Mouse (Mus musculus): ENCODE results near the gene Dock6. TPM values are rescaled to one million over a fixed set of nuclear protein-coding genes. Genes with fewer than 3 reads are reported as not detected.
"Not testable (repeated sequence)": the region's sequence is repeated elsewhere in the genome, so short reads cannot be mapped to it uniquely, and the experiment has no call there.

The Dock6 gene
- total RNA-seq, 4 experiments from 2014 or later = 12.7 to 23.0 (median 19.2) TPM

DNA sequence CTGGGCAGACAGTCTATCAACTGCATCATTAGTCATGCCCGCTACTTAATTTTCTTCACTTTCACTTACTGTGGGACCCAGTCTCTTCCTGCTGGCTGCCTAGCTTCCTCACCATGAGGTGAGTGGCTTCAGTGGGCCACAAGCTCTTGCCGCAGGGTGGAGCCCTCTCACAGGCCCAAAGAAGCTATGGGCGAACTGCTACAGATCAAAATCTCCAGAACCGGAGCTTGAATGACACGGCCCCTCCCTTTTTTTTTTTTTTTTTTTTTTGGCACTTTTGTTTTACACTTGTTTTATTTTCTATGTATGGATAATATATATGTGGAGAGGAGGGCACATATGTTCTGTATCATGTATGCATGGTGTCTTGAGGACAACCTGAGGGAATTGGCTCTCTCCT, 41.3 kb downstream of the Dock6 start:
- no peak for DNase-seq (ENCODE audit: low spot score in 2 of 2)

DNA sequence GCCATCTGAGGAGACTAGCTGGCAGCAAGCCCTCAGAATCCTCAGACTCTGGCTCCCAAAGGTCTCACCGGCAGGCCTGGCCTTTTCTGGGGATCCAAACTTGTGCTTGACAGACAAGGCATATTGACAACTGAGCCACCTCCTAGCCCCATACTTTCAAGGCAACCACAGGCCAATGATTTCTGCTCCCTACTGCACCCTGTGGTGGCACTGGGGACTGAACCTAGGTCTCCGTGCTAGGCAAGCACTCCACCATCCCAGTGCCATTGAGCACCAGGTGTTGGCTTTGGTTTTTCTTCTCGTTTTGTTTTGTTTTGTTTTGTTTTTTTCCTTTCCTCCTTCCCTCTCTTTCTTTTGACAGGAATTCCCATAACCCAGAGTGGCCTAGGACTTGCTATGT, 43.9 kb downstream of the Dock6 start:
- DNase-seq (ENCODE audit: low spot score in 2 of 2) = no peak

DNA sequence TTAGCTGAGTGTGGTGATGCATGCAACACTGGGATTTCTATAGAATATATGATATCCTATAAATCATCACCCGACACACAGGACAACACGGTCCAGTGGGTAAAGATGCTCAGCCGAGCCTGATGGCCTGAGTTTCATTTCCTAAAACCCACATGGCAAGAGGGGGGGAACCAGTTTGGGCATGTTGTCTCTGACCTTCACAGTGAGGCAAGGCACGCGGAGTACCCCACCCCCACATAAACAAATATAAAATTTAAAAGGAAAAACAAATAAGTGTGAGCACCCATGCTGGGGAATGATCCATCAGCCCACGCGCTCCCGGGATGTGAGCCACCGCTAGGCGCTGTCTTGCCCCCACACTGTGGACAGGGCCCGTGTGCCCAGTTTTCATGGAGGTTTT, 45.5 kb downstream of the Dock6 start:
- no peak for DNase-seq (ENCODE audit: low spot score in 2 of 2)

DNA sequence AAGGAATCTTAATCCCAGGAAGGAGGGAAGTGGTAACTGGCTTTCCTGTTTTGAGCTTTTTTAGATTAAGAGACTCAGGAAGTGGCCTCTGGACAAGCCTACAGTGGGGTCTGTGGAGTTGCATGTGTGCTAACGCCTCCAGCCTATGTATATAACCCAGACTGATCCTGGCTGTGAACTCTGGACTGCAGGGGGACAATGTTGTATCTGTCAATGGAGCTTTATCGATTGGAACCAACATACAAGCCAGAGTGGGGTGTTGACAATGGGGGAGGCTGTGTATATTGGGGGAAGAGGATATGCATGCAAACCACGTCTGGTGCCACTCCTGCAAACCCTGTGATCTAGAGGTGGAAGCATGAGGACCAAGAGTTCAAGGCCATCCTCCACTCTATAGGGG, 46.1 kb downstream of the Dock6 start:
- no peak for DNase-seq (ENCODE audit: low spot score in 2 of 2)

DNA sequence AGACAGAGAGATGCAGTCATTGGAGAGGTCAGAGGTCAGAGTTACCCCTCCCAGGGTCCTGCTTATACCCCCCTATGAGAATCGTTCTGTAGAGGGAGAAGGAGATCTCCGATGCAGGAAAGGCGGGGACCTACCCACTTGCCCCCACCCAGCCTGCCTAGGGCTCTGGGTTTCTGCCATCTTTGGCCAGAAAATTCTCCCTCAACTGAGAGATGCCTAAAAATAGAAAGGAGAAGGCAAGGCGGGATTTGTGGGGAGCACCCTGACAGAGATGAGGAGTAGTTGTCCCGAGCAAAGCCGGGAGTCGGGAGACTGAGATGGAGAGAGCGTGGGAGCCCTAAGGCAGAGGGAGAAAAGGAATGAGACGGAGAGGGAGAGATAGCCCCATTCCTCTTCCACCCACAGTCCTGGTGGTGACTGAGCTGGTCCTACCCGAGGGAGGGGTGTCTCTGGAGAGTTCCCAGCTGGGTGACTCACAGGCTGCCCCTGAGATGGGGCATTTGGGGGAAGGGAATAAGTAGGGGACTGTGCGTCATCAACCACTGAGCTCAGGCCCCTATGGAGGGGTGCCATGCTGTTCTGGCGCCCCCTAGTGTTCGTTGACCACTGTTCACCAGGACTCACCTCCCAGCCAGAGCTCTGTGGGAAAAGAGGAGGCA, 48.3 kb downstream of the Dock6 start:
- peak; percentile 71 to 81 for DNase-seq (ENCODE audit: low spot score in 2 of 2)

DNA sequence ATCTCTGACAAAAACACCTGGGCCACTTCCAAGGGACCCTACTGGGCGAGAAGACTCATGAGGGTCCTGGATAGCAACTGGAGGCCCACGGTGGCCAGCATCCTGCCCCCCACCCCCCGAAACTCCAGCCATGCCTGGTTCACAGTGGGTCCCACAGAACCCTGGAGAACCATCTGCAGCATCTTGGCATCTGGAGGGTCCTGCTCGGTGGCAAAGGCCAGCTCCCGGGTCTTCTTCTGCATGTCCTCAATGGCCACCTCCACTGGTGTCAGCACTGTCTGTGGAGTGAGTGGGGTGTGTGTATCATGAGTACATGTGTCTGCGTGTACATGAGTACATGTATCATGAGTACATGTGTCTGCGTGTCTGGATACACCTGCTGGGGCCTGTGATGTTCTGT, 50.8 kb downstream of the Dock6 start:
- no peak for DNase-seq (ENCODE audit: low spot score in 2 of 2)

DNA sequence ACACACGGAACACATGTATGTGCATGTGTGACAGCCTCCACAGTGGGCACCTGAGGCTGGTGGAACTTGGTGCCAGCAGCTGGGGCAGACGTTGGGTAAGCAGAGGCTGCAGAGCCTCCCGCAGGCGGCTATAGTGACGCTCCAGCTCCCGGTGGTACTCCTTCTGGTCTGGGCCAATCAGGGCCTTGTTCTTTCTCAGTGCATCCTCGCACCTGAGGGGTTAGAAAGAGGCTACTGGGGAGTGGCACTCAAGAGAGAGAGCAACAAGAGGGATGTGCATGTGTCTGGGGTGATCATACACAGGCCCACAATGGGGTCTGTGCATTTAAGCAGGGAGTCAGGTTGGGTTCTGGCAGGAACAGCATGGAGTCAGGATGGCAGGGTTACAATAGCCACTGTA, 51.3 kb downstream of the Dock6 start:
- DNase-seq (ENCODE audit: low spot score in 2 of 2) = no peak

DNA sequence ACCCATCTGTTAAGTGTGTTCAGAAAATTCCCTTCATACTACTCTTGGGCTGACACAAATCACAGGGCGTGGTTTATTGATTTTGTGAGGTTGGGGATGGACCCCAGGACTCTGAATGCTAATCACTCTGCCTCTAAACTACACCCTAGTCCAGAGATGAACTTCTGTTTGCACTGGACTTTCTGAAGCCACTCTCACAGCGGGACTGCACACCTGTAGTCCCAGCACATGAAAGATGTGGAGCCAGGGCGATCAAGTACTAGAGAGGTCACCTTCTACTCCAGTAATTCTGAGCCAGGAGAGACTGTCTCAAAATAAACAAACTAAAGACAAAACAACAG, 53.5 kb downstream of the Dock6 start:
- DNase-seq (ENCODE audit: low spot score in 2 of 2) = no peak

DNA sequence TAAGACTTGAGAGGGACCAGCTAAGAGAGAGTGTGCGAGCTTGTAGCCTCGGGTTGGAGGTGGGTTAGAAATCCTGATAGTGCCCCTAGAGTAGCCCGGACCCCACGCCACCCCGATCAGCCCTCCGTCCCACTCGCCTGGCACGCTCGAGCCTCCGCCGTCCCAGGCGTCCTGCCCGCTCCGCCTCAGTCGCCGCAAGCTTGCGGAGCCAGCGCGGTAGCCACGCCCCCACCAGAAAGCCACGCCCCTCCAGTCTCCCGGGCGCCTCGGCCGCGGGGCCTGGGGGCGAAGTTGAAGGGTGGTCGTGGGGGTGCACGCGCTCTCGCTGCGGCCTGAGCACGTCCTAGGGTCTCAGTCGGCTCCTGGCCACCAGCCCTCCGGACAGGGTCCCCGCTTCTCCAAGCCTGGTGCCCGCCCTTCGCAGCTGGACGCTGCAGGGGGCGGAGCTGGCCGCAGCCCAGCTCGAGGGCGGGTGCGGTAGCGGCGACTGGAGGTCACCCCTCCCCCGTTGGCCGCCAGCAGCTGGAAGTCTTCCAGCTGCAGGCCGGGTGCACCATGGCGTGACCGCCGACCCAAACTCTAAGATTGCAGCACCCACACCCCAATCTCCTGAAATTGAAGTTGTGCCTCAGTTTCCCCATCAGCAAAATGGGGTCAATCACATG, 54.0 kb downstream of the Dock6 start, which contains the start of gene Kank2:
Gene Kank2 (minus strand): TSS at position 400 of the 665 bp plus-strand sequence.
- peak in 1 of 2 experiments; percentile 64 for DNase-seq (ENCODE audit: low spot score in 2 of 2)

DNA sequence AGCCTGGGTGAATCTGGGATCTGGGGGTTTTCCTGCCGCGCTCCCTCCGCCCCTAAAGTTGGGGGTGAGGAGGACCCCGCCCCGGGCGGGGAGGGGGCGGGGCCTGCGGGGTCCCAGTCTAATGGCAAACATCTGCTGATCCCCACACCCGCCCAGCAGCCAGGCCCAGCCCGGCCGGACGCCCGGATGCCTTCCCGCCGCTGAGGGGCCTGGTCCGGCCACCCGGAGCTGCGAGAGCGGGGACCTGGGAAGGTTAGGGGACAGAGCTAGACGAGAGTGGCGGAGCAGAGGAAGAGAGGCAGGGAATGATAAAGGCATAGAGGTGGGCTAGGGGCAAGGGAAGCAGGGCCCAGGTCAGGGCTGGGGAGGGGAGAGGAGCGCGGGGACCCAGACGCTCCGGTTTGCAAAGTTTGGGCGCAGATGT, 54.5 kb downstream of the Dock6 start:
- no peak for DNase-seq (ENCODE audit: low spot score in 2 of 2)

DNA sequence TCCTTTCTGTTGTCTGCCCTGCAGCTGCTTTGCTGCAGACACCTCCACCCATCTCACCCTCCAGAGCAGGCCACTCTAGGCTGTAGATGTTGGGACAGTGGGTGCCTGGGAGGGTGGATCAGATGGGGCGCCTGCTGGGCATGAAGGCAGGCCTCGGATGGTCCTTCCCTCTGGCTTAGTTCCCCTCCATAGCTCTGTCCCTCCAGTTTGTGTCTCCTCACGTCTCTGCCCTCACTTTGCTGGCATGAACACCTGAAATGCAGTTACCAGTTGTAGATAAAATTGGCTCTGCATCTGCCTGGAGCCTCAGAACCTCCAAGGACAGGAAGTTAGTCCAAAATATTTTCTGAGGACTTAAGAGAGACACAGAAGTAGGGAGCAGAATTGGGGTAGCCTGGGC, 55.5 kb downstream of the Dock6 start:
- no peak for DNase-seq (ENCODE audit: low spot score in 2 of 2)

DNA sequence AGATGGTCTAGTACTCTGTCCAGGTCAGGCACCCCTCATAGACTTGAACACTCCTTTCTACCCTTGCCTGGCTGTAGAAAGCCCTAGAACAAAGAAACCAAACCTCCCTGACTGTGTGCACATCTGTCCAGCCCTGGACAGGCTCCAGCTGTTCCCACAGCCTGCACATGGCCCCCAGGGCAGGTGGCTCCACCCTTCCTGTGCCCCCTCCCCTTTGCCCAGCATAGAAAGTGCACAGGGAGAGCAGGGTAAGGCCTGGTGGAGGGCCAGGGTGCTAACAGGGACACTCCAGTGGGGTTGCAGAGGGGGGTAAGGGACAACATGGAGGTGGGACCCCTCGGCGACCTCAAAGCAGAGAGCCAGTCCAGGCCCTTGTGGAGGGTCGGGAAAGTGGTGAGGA, 56.2 kb downstream of the Dock6 start:
- no peak for DNase-seq (ENCODE audit: low spot score in 2 of 2)

DNA sequence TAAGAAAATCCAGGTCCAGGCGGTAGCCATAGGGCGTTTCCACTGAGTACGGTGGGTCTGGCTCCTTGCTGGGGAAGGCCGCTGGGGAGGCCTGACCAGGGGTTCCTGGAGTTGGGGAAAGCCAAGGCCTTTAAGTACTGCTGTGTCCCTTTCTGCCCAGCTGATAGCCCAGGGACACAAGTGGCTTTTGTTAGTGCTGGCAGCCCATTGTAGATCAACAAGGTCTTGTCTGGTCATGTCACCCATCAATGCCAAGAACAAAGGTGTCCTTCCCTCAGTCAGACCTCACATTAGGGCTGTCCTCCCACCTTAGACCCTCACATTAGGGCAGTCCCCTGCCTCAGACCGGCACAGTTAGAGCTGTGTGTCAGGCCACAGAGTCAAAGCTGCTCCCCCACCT, 56.9 kb downstream of the Dock6 start:
- DNase-seq (ENCODE audit: low spot score in 2 of 2) = no peak

DNA sequence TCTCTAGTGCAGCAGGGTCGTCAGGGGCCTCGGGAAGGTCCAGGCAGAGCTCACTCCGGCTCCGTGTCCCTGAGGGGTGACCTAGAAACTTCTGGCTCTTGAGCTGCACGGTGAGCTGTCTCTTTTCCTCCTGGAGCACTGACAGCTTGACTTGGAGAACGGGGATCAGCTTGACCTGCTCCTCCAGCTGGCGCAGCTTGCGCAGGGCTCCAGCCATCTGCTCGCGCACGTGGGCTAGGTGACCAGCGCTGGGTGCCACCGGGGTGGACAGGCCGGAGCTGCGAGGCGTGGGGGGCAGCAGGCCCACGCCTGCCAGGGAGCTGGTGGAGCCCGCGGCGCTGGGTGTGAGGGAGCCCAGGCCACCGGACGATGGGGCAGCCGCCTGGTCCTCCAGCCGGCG, 57.5 kb downstream of the Dock6 start:
- no peak for DNase-seq (ENCODE audit: low spot score in 2 of 2)

DNA sequence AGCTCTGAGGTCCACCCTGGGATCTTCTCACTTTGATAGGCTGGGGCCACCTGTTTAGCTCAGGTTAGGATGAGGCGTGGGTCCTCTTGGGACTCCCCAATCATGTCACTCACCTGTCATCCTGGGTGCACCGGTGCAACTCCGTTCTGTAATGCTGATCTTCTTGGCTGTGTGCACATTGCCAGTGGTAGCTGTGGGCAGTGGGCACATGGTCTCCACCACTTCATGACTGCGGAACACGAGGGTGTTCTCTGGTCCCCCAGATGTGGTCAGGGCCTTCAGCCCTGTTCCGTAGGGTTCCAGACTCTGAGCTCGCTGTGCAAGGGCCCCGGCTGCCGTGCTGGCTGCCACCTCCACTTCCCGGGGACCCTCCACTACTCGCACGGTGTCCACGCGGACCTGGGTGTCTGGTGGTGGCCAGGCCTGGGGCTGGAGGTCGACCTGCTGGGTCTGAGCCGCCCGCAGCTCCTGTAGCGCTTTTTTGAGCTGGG, 58.0 kb downstream of the Dock6 start:
- DNase-seq (ENCODE audit: low spot score in 2 of 2) = no peak

DNA sequence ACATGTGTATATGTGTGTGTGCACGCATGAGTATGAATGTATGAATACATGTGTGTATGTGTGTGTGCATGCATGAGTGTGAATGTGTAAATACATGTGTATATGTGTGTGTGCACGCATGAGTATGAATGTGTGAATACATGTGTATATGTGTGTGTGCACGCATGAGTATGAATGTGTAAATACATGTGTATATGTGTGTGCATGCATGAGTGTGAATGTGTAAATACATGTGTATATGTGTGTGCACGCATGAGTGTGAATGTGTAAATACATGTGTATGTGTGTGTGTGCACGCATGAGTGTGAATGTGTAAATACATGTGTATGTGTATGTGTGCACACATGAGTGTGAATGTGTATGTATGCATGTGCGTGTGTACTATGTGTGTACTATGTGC, 58.9 kb downstream of the Dock6 start:
- DNase-seq (ENCODE audit: low spot score in 2 of 2) = not testable (repeated sequence)

DNA sequence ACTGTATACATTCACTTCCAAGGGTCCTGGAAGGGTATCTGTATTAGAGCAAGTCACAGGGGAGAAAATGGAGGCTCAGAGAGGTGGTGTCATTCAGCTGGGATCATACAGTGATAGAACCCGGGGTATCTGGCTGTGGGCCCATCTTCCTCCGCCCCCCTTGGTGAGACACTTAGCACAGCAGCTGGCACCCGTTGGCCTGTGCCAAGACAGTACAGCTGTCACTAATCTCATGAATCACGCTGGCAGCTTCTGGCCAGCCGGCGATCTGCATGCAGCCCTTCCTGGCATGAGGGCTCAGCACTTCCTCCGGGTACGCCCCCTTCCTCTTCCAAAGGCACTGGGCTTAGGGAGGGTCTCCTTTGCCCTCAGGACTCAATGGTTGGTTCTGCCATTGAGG, 59.8 kb downstream of the Dock6 start:
- peak; percentile 75 to 76 for DNase-seq (ENCODE audit: low spot score in 2 of 2)

DNA sequence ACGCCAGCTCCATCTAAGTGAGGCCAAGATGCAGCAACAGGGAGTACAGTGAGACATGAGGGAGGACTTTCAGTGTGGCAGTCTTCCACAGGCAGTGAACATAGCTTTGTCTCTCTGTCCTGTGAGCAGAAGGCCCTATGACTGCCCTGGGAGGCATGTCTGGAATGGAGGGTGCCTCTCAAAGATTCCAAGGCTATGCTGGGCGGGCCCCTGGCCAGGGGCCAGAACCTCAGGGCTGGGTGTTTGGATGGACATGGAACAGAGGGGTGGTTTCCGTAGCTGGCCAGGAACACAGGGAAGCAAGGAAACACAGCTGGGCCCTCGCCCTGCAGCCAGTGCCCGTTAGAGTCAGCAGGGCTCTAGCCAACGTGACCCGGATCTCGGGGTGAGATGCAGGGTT, 60.6 kb downstream of the Dock6 start:
- DNase-seq (ENCODE audit: low spot score in 2 of 2) = no peak

DNA sequence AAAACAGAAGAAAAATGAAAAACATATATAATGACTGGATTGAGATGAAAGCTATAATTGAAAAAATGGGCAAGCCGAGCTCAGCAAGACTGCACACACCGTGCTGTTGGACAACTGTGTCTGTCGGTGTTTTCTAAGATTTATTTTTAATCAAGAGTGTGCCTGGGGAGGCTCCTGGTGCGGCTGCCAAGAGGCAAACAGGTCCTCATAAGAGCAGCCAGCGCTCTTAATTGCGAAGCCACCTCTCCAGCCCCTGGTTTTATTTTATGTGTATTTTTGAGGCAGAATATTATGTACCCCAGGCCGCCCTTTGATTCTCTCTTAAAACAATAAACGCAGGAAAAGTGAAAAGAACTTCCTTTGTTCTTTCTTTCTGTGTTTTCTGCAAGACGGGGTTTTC, 64.2 kb downstream of the Dock6 start:
- no peak for DNase-seq (ENCODE audit: low spot score in 2 of 2)

DNA sequence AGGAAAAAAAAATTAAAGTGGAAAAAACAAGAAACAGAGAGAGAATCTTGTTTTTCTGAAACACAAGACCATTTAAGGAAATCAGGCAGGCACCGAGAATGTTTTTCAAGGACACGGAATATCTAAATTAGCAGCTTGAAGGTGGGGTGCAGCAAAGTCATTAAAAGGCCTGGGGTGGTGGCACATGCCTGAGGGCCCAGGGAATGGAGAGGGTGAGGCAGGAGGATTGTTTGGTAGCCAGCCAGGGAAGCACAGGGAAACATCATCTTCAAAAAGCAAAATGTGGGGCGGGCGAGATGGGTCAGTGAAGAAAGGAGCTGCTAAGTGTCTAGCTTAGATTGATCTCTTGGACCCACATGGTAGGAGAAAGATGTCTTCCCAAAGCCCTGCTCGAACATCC, 64.8 kb downstream of the Dock6 start:
- no peak for DNase-seq (ENCODE audit: low spot score in 2 of 2)

DNA sequence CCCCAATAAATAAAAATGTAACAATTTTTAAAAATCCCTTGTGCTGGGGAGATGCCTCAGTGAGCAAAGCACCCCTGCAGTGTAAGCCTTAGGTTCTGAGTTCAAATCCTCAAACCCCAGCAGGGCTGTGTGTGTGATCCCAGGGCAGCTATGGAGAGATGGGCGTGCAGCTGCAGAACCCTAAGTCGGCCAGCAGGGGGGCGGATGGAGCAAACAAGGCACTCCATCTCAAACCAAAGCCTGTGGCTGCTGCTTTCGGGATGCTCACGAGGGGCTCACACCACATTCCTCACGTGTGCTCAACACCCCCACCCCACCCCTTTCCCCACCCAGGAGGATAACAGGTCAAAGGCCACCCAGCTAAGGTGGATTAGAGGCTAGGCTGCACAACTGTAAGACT, 65.5 kb downstream of the Dock6 start:
- peak in 1 of 2 experiments; percentile 52 for DNase-seq (ENCODE audit: low spot score in 2 of 2)

DNA sequence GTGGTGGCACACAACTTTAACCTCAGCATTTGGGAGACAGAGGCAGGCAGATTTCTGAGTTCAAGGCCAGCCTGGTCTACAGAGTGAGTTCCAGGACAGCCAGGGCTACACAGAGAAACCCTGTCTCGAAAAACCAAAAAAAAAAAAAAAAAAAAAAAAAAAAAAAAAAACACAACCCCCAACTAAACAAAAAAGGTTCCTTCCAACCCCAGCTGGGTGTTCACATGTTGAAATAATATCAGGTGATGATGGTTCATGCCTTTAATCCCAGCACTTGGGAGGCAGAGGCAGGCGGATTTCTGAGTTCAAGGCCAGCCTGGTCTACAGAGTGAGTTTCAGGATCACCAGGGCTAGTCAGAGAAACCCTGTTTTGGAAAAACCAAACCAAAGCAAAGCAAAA, 66.1 kb downstream of the Dock6 start:
- not testable (repeated sequence) for DNase-seq (ENCODE audit: low spot score in 2 of 2)
